In genomic region chr19:20156398-20156937, GRCm38 (mm10) we compare ENCODE assay signal across 24 mouse cellular contexts.
"Had no signal": no experiment of that assay in that cellular context is flagged by ENCODE, and none has a peak within 500 bp of the region (broad histone marks: within the 10 kb centered on the region; RNA-seq: fewer than 3 reads in every experiment).

No protein-coding gene starts in this region.

- H3K9me3 ChIP-seq: heart, embryonic 10.5 days; heart, embryonic 12.5 days; hindbrain, embryonic 15.5 days; intestine, embryonic 15.5 days; limb, embryonic 12.5 days; liver, embryonic 13.5 days had no signal

- H3K4me2 ChIP-seq: heart, embryonic 12.5 days; hindbrain, embryonic 15.5 days; intestine, embryonic 15.5 days; limb, embryonic 12.5 days; liver, embryonic 11.5 days; liver, embryonic 13.5 days had no signal

- H3K4me1 ChIP-seq: heart, embryonic 10.5 days; heart, embryonic 12.5 days; hindbrain, embryonic 15.5 days; intestine, embryonic 15.5 days; limb, embryonic 12.5 days; liver, embryonic 13.5 days had no signal

- H3K36me3 ChIP-seq: heart, embryonic 10.5 days; heart, embryonic 12.5 days; hindbrain, embryonic 15.5 days; intestine, embryonic 15.5 days; limb, embryonic 12.5 days; liver, embryonic 13.5 days had no signal

- DNase-seq: gastrocnemius, adult 2 months; gastrocnemius, postnatal 10 days; gastrocnemius, postnatal 25 days; heart, adult 18-20 months; heart, postnatal 10 days; heart, postnatal 4 days; kidney, adult 18-20 months; kidney, adult 8-10 months; kidney, postnatal 10 days; kidney, postnatal 25 days; kidney, postnatal 4 days; left cerebral cortex, postnatal 4 days; liver; liver, embryonic 13.5 days had no signal

- H3K27ac ChIP-seq: gastrocnemius, adult 2 months; heart, embryonic 10.5 days; hindbrain, embryonic 15.5 days; intestine, embryonic 15.5 days; layer of hippocampus, adult 2 months; left cerebral cortex, adult 2 months; limb, embryonic 12.5 days; liver, embryonic 13.5 days had no signal

- H3K27me3 ChIP-seq: heart, embryonic 12.5 days; hindbrain, embryonic 15.5 days; intestine, embryonic 15.5 days; limb, embryonic 12.5 days; liver, embryonic 13.5 days had no signal

- H3K4me3 ChIP-seq: gastrocnemius, adult 2 months; heart, embryonic 10.5 days; heart, embryonic 12.5 days; hindbrain, embryonic 15.5 days; intestine, embryonic 15.5 days; layer of hippocampus, adult 2 months; left cerebral cortex, adult 2 months; limb, embryonic 12.5 days; liver, embryonic 13.5 days had no signal

- ATAC-seq: inflammation-experienced regulatory T-cells, adult 6 months; intestine, embryonic 15.5 days; intestine, postnatal 0 days had no signal

- H3K9ac ChIP-seq: heart, embryonic 12.5 days; hindbrain, embryonic 15.5 days; intestine, embryonic 15.5 days; limb, embryonic 12.5 days; liver, embryonic 13.5 days had no signal
